Mouse (Mus musculus): Measurements from ENCODE around the gene Fbxl18. TPM values are rescaled to one million over a fixed set of nuclear protein-coding genes. Genes with fewer than 3 reads are reported as not detected.
A peak's percentile ranks its signal among the peaks of the same experiment; 100 is the strongest.

Fbxl18 gene
- polyA plus RNA-seq, 1 experiment from 2014 or later: 40.4 TPM

DNA sequence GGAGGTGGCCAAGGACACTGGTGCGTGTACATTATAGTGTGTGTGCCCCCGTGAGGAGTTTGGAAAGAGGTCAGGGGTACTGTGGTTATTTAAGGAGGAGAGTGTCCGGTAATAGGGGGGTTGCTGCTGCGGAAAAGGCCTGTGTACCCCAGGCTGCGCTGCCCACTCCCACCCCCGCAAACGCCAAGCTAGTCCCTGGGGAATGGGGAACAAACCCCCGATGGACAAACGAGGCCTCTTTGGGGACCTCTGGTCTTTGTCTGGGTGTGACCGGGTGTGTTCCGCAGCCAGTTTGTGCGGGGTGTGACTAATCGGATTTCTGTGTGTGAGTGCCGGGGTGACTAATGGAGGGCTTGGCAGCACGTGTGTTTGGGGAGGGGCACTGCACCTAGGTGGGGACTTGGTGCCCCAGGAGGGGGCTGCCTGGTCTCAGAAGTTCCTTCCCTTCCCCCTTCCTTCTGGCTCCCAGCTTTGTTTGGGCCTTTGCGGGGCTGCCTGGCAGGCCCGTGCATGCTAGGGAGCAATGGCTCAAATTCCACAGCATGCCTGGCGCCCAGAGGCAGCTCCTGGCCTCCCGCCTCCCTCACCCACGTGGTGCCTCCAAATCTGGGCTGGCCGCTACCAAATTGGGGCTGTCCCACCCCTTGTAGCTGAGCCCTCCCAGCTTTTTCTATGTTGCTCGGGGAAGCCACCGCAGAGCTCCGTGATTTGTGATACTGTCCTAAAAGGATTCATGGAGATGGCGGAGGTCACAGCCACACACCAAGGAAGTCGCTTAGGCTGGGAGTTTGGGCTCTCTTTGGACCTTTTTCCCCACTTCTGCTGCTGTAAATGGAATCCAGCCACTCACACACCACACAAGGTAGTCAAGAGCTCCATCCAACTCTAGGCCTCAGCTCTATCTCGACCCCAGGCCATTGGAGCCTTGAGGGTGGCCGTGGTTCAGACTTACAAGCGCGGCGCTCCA lies 71.8 kb downstream of the Fbxl18 start:
- Histone ChIP-seq H3K27me3 (no peaks in the 10 kb centered on the region), H3K9ac (replicated peaks) (peak overlapping the region; percentile 99), H3K9me3 (no peaks in the 10 kb centered on the region), H3K4me1 (replicated peaks) (peaks cover 41% of the 10 kb centered on the region), H3K4me2 (replicated peaks) (peak overlapping the region; percentile 82), H3K36me3 (no peaks in the 10 kb centered on the region), H3K4me3 (replicated peaks) (peak overlapping the region; percentile 100), H3K27ac (peak overlapping the region; percentile 100)
- peak; percentile 34 for ATAC-seq
- WGBS: 5% methylated on average over 31 of the region's 31 CpGs

DNA sequence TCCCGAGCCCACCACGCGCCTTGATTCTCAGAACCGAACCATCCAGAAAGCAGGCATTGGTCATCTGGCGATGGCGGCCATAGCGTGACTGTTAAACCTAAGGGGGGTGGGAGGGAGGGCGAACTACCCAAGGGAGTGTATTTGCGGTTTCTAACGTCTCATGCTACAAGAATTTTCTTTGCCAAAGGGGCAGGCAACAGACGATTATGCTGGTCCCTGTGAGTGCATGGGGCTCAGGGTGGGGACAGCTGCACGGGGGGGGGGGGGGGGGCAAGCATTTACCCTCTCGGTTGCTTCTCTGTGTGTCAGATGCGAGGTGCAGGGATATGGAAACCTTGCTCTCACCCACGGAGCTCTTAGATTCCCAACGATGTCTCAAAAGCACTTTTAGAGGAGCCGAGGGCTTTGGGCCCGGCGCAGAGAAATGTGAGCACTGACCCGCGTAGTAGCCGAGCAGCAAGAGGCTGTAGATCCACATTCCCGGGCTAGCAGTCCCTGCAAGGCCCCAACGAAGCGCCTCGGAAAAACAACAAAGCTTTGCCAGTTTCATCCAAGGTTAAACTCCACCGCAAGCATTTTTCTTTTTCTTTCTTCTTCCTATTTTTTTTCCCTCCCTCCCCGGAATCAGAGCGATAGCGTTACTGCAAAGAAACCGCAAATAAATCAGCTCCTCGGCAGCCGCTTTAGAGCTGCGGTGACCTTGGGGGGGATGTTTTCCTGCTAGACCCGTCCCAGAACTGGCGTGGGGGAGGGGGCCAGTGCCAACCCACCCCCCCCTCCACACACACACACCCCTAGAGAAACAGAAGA lies 72.7 kb downstream of the Fbxl18 start:
- Histone ChIP-seq H3K27me3 (no peaks in the 10 kb centered on the region), H3K27ac (peak overlapping the region; percentile 100), H3K9me3 (no peaks in the 10 kb centered on the region), H3K4me1 (replicated peaks) (peaks cover 41% of the 10 kb centered on the region), H3K4me2 (replicated peaks) (peak overlapping the region; percentile 82), H3K9ac (replicated peaks) (peak overlapping the region; percentile 99), H3K4me3 (replicated peaks) (peak overlapping the region; percentile 100), H3K36me3 (no peaks in the 10 kb centered on the region)
- under 1% methylated on average over 36 of the region's 36 CpGs for WGBS
- no peak for ATAC-seq

DNA sequence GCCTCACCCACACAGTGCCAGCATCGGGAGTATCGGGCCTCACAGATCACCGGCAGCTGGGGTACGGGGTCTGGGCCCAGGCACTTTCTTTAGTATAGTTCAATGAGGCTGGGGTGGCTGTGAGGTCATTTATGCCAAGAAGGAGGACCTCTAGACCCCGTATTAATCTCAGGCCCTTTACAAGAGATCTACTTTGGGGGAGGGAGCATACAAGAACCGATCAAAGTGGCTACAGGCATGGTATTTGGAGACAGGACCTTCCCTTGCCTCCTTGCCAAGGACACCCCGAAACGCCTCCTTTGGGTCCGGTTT lies 73.3 kb downstream of the Fbxl18 start:
- Histone ChIP-seq H3K4me1 (replicated peaks) (peaks cover 41% of the 10 kb centered on the region), H3K36me3 (no peaks in the 10 kb centered on the region), H3K4me2 (replicated peaks) (peak overlapping the region; percentile 82), H3K9me3 (no peaks in the 10 kb centered on the region), H3K27ac (peak overlapping the region; percentile 100), H3K9ac (replicated peaks) (peak overlapping the region; percentile 99), H3K4me3 (replicated peaks) (peak overlapping the region; percentile 100), H3K27me3 (no peaks in the 10 kb centered on the region)
- no peak for ATAC-seq
- WGBS: 0% methylated on average over 9 of the region's 9 CpGs

DNA sequence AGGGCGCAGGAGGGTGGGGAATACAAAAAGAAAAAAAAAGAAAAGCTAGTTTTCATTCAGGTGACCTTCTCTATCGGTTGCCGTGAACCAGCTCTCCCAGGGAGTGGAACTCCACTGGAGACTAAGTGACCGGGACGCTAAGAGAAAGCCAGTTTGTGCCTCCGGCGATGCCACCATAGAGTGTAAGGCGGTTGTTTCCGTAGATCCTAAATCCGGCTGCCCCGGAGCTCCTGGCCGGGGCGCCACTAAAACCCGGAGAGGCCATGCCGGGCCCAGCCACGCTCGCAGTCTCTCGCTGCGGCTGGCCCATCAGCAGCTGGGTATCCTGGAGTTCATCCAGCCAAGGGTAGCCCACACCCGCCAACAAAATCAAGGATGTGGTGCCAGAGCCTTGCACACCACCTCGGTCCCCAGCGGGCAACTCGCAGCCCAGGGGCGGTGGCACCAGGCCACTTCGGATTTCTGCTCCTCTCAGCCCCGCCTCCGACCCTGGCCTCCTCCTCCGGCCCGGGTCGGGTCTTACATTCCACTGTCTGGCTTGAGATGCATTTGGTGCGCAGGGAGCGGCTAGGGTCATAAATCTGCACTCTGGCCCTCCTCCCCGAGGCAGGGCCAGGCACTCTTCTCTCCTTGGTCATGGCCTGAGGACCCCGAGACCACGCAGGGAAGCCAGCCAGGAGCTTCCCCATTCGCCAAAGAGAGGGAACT lies 73.8 kb downstream of the Fbxl18 start:
- Histone ChIP-seq H3K4me1 (replicated peaks) (peaks cover 41% of the 10 kb centered on the region), H3K27me3 (no peaks in the 10 kb centered on the region), H3K36me3 (no peaks in the 10 kb centered on the region), H3K4me3 (replicated peaks) (peak overlapping the region; percentile 100), H3K27ac (peak overlapping the region; percentile 100), H3K4me2 (replicated peaks) (peak overlapping the region; percentile 82), H3K9ac (replicated peaks) (peak overlapping the region; percentile 99), H3K9me3 (no peaks in the 10 kb centered on the region)
- peak; percentile 5; the same call in 1 of the 2 replicates for ATAC-seq
- WGBS: under 1% methylated on average over 36 of the region's 36 CpGs

DNA sequence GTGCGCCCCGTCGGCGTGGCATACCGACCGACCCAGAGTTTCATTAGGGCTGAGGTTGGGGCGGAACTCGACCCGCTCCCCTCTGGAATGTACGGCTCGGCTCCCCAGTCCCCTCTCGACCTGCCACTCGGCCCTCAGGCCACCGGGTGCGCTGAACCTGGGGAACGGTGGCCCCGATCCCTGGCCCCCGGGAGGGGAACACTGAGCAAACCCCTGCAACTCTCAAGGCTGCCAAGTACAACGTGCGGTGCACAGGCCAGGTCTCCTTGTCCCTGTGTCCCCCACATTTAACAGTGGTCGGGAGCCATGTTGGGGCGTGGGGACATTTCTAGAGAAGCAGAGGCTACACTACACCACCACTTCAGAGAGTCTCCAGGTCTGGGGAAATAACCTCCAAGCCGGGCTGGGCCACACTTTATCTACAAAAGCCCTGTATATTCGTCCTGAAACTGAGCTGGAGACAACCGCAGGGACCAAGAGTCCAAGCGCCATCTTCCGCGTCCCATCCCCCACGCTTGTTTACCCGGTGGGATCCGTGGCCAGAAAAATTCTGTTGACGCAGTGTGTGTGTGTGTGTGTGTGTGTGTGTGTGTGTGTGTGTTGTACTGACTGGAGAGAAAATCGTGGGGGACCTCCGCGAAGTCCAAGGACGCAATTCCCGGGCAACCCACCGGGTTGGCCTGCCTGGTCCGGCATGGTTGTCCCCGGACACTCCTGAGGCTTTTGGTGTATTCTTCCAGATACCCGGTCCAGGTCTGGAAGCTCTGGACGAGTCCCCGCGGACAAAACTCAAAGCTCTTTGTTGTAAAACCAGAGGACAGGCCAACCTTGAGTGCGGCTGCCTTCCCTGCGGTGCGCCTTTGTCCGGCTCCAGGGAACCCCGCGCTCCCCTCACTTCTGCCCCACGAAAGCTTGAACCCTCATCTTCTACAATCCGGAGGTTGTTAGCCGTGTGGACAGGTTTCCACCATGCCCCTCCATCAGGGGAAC lies 74.7 kb downstream of the Fbxl18 start:
- ATAC-seq: no peak
- H3K9ac ChIP-seq (replicated peaks): peak overlapping the region; percentile 99
- no peaks in the 10 kb centered on the region for H3K36me3 ChIP-seq
- WGBS: under 1% methylated on average over 53 of the region's 53 CpGs
- H3K4me1 ChIP-seq (replicated peaks): peaks cover 35% of the 10 kb centered on the region
- peak overlapping the region; percentile 100 for H3K27ac ChIP-seq
- H3K9me3 ChIP-seq: no peaks in the 10 kb centered on the region
- no peaks in the 10 kb centered on the region for H3K27me3 ChIP-seq
- peak overlapping the region; percentile 82 for H3K4me2 ChIP-seq (replicated peaks)
- H3K4me3 ChIP-seq (replicated peaks): peak overlapping the region; percentile 100

DNA sequence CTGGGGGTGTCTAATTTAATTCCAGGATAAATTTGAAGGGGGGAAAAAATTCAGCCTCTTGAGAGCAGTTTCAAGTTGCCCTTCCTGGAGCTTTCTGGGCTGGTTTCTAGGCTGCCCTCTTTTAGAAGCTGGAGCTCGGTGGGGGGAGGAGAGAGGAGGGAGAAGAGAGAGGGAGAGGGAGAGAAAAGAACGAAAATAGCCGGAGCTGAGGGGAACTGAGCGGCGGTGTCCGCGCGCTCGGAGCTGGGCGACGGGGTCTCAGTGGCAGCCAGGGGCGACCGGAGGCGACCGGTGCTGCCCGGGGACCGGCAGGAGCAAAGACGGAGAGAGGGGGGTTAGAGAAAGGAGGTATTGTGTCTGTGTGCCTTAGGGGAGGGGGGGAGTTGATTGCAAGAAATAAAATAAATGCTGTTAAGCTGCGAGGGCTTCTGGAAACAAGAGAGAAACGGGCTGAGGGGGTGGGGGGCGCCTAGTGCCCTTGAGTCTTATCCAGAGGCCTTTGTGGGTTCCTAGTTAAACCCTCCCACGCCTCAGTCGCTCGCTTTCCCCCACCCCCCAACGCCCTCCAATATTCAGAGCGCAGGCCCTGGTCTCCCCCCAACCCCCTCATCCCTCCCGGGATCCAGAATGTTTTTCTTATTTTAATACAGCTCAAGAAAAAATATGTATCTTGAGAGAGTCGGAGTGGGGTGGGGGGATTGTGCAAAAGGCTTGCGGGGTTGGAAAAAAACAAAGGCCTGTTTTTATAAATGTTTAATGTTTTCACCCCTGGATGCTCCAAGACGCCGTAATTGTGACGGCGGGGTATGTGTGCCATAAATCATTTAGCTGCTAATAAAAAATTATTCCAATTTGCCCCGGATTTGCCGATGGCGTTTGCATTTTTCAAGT lies 75.6 kb downstream of the Fbxl18 start:
- H3K9ac ChIP-seq (replicated peaks): peak overlapping the region; percentile 99
- peaks cover 26% of the 10 kb centered on the region for H3K4me1 ChIP-seq (replicated peaks)
- H3K4me2 ChIP-seq (replicated peaks): peak overlapping the region; percentile 82
- peak overlapping the region; percentile 100 for H3K27ac ChIP-seq
- no peaks in the 10 kb centered on the region for H3K9me3 ChIP-seq
- ATAC-seq: peak; percentile 25
- H3K36me3 ChIP-seq: no peaks in the 10 kb centered on the region
- peak overlapping the region; percentile 100 for H3K4me3 ChIP-seq (replicated peaks)
- 1% methylated on average over 36 of the region's 36 CpGs for WGBS
- no peaks in the 10 kb centered on the region for H3K27me3 ChIP-seq

DNA sequence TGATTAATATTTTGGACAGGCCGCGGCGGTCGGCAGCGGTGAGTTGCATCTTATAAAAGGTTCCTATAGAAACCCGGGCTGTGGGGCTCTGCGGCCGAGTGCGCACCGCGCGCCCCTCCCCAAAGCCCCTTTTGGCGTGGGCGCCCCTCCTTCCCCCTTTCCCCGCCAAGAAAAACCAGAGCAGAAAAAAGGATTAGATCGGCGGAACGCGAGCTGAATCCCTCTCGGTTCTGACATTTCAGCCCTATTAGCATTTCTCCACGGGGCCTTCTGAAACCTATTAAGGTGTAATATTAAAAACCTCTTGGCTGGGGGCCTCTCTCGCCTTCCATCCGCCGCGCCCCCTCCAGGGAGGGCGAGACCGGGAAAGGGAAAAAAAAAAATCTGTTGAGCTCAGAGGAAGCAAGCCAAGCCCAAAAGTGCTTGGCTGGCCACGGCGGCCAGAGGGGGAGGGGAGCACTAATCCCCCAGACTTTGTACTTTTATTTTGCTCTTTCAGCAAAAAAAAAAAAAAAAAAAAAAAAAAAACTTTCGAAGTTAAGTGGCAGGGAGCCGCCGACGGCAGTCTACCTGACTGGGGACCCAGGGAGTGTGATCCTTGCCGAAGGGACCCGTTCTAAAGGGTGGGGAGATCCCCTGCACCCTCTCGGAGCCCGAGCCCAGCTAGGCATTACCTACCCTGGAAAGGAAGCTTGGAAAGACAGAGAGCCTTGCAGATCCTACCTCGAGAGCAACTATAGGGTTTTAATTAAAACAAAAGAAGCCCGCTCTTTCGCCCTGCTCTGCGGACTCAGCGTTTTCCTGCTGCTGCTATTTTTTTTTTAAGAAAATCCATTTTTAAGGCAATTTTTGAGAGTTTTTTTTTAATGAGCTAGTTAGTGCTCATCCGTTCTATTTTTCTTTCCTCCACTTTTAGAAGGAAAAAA lies 76.5 kb downstream of the Fbxl18 start:
- Histone ChIP-seq H3K4me1 (replicated peaks) (peaks cover 16% of the 10 kb centered on the region), H3K27me3 (no peaks in the 10 kb centered on the region), H3K36me3 (peaks cover 4% of the 10 kb centered on the region; the same call in 1 of the 2 replicates), H3K9ac (replicated peaks) (peak overlapping the region; percentile 99), H3K27ac (peak overlapping the region; percentile 100), H3K4me2 (replicated peaks) (peak overlapping the region; percentile 82), H3K4me3 (replicated peaks) (peak overlapping the region; percentile 100), H3K9me3 (no peaks in the 10 kb centered on the region)
- ATAC-seq: peak; percentile 7
- under 1% methylated on average over 42 of the region's 43 CpGs for WGBS

DNA sequence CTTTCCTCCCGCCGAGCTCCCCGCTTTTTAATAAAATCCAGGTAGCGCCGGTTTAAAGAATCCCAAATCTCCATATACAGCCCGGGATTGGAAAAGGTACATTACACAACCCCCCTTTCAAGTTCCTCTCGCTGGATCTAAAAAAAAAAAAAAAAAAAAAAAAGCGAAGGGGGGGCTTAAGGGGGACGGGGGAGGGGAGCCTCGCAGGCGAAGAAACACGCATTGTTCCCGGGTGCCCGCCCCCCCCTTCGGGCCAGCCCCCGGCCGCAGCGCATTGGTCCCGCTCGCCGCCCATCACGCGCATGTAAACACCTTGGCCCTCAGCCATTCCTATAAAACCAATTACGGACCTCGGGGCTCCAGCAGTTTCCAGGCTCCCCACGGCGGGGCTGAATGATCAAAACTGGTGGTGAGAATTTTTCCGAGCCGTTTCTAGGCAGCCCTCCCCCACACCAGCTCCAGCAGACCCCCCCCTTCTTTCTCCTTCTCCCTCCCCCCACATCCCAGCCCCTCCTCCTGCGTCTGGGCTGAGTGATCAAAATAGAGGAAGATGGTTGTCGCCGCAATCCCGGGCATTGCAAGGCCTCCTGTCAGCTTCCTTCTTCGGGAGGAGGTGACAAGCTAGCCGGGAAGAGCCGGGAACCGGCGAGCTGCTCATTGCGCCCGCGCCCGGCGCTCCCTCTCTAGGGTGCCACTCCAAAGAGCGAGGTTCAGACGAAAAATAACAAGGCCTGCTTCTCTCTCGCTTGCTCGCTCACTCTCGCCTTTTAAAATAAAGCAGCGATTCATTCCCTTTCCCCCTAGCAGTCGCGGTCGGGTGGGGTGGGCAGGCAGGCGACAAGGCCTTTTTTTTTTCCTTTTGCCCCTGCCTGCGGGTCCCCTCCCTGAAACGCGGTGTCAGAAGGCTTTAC lies 77.4 kb downstream of the Fbxl18 start, which contains the start of gene Tnrc18:
TSS of gene Tnrc18 (minus strand) at position 139 of the 911 bp plus-strand sequence.
- Histone ChIP-seq H3K27ac (peak within 1 kb of the TSS; percentile 100), H3K36me3 (peaks cover 4% of the 10 kb centered on the region; the same call in 1 of the 2 replicates), H3K4me3 (replicated peaks) (peak within 1 kb of the TSS; percentile 100), H3K27me3 (no peaks in the 10 kb centered on the region), H3K9ac (replicated peaks) (peak within 1 kb of the TSS; percentile 100), H3K9me3 (no peaks in the 10 kb centered on the region), H3K4me2 (replicated peaks) (peak within 1 kb of the TSS; percentile 99), H3K4me1 (replicated peaks) (peaks cover 13% of the 10 kb centered on the region)
- under 1% methylated on average over 54 of the region's 56 CpGs for WGBS
- peak; percentile 69 for ATAC-seq

All from midbrain, embryonic 13.5 days (tissue).